Mouse (Mus musculus) heart, embryonic 11.5 days (tissue): ENCODE measurements at regions not wholly inside any gene's neighbourhood (a gene's known extent, or its start where the extent isn't known, plus 50 kb on each side); places are given as distances from the start of the nearest gene placed in this dataset.
A peak's percentile ranks its signal among the peaks of the same experiment; 100 is the strongest.

Experiments
- ATAC-seq: fragments of 200-750 bp; cut with Nextera tagmentation; replicated peaks from 2 replicates; pipeline ENCODE4 v1.8.0; 2017; ENCODE audit warnings: moderate library complexity; ENCODE audit not compliant: insufficient number of reproducible peaks, low FRiP score, low TSS enrichment
- H3K27ac ChIP-seq: fragments of 300-500 bp; sonication (generic); 2 replicates; pipeline ENCODE4 v1.5.1; 2014; ENCODE audit warnings: mild to moderate bottlenecking, low read depth, low read length
- H3K27me3 ChIP-seq: fragments of 300-500 bp; sonication (generic); 2 replicates; pipeline ENCODE4 v1.6.1; 2014; ENCODE audit warnings: mild to moderate bottlenecking, low read length, mixed read lengths; ENCODE audit not compliant: control insufficient read depth, insufficient read depth
- H3K36me3 ChIP-seq: fragments of 300-500 bp; sonication (generic); 2 replicates; pipeline ENCODE4 v1.6.1; 2014; ENCODE audit warnings: mild to moderate bottlenecking, low read length, moderate library complexity, mixed read lengths; ENCODE audit not compliant: control insufficient read depth, insufficient read depth
- H3K4me1 ChIP-seq: fragments of 300-500 bp; sonication (generic); 2 replicates; pipeline ENCODE4 v1.6.1; 2014; ENCODE audit warnings: low read length; ENCODE audit not compliant: control insufficient read depth, insufficient read depth
- H3K4me2 ChIP-seq: fragments of 300-500 bp; sonication (generic); 2 replicates; pipeline ENCODE4 v1.6.1; 2014; ENCODE audit warnings: mild to moderate bottlenecking, moderate library complexity
- H3K4me3 ChIP-seq: fragments of 300-500 bp; sonication (generic); 2 replicates; pipeline ENCODE4 v1.5.1; 2014; ENCODE audit warnings: low read depth, low read length
- H3K9ac ChIP-seq: fragments of 300-500 bp; sonication (generic); 2 replicates; pipeline ENCODE4 v1.6.1; 2014; ENCODE audit warnings: mild to moderate bottlenecking, low read depth, low read length, moderate library complexity
- H3K9me3 ChIP-seq: fragments of 300-500 bp; sonication (generic); replicated peaks from 2 replicates; pipeline ENCODE4 v1.6.1; 2016; ENCODE audit warnings: low read length; ENCODE audit not compliant: control insufficient read depth
- WGBS: fragments of 180-500 bp; shearing (Covaris S2); extraction: QIAGEN DNeasy Blood & Tissue Kit; methylation state at CpG from one replicate; pipeline ENCODE4 v1.1.7; 2014; ENCODE audit not compliant: insufficient replicate concordance; 5-methylcytosine and 5-hydroxymethylcytosine counted together

- Histone ChIP-seq H3K27me3 (no peaks in the 10 kb centered on the region), H3K9ac (no peak overlapping the region), H3K27ac (no peak overlapping the region), H3K4me1 (no peaks in the 10 kb centered on the region), H3K4me3 (no peak overlapping the region), H3K4me2 (no peak overlapping the region), H3K36me3 (no peaks in the 10 kb centered on the region), H3K9me3 (no peaks in the 10 kb centered on the region)
- 20% methylated on average over 6 of the region's 6 CpGs for WGBS
- no peak for ATAC-seq
These were observed 131.1 kb upstream of the Rapgef5 start for GRCm38 (mm10) chr12:117385072-117385666.

- Histone ChIP-seq H3K9ac (no peak overlapping the region), H3K36me3 (no peaks in the 10 kb centered on the region), H3K4me1 (no peaks in the 10 kb centered on the region), H3K4me3 (no peak overlapping the region), H3K27ac (no peak overlapping the region), H3K4me2 (no peak overlapping the region), H3K27me3 (no peaks in the 10 kb centered on the region), H3K9me3 (no peaks in the 10 kb centered on the region)
- ATAC-seq: no peak
- 90% methylated on average over 1 of the region's 1 CpGs for WGBS
These were observed 130.6 kb upstream of the Rapgef5 start for GRCm38 (mm10) chr12:117385697-117386096.

- 71% methylated on average over 9 of the region's 9 CpGs for WGBS
- Histone ChIP-seq H3K9ac (no peak overlapping the region), H3K4me1 (no peaks in the 10 kb centered on the region), H3K27me3 (no peaks in the 10 kb centered on the region), H3K36me3 (no peaks in the 10 kb centered on the region), H3K4me2 (no peak overlapping the region), H3K27ac (no peak overlapping the region), H3K9me3 (no peaks in the 10 kb centered on the region), H3K4me3 (no peak overlapping the region)
- ATAC-seq: no peak
These were observed 129.3 kb upstream of the Rapgef5 start for GRCm38 (mm10) chr12:117386957-117387356.

GRCm38 (mm10) chr12:117389516-117390347 is 126.5 kb upstream of the Rapgef5 start:
- ATAC-seq: no peak

GRCm38 (mm10) chr12:117397512-117397911 is 118.8 kb upstream of the Rapgef5 start:
- H3K27me3 ChIP-seq: no peaks in the 10 kb centered on the region
- H3K9ac ChIP-seq: no peak overlapping the region
- H3K4me2 ChIP-seq: no peak overlapping the region
- H3K4me1 ChIP-seq: no peaks in the 10 kb centered on the region
- no peaks in the 10 kb centered on the region for H3K36me3 ChIP-seq
- H3K9me3 ChIP-seq: no peaks in the 10 kb centered on the region
- H3K4me3 ChIP-seq: no peak overlapping the region
- WGBS: 87% methylated on average over 3 of the region's 3 CpGs
- ATAC-seq: no peak
- no peak overlapping the region for H3K27ac ChIP-seq

More at GRCm38 (mm10) chr12:117389516-117390347, 126.5 kb upstream of the Rapgef5 start:
- Histone ChIP-seq H3K9ac (no peak overlapping the region), H3K4me3 (no peak overlapping the region), H3K27me3 (no peaks in the 10 kb centered on the region), H3K27ac (no peak overlapping the region), H3K36me3 (no peaks in the 10 kb centered on the region), H3K4me2 (no peak overlapping the region), H3K4me1 (no peaks in the 10 kb centered on the region), H3K9me3 (no peaks in the 10 kb centered on the region)
- 67% methylated on average over 7 of the region's 7 CpGs for WGBS

GRCm38 (mm10) chr12:117403513-117404156 is 112.6 kb upstream of the Rapgef5 start:
- Histone ChIP-seq H3K27me3 (no peaks in the 10 kb centered on the region), H3K36me3 (no peaks in the 10 kb centered on the region), H3K9me3 (no peaks in the 10 kb centered on the region), H3K4me3 (no peak overlapping the region), H3K4me2 (no peak overlapping the region), H3K27ac (no peak overlapping the region), H3K4me1 (peaks cover 2% of the 10 kb centered on the region; the same call in 1 of the 2 replicates), H3K9ac (no peak overlapping the region)
- no peak for ATAC-seq
- WGBS: 10% methylated on average over 7 of the region's 7 CpGs

- Histone ChIP-seq H3K4me1 (peaks cover 2% of the 10 kb centered on the region; the same call in 1 of the 2 replicates), H3K9ac (no peak overlapping the region), H3K36me3 (no peaks in the 10 kb centered on the region), H3K27me3 (no peaks in the 10 kb centered on the region), H3K27ac (no peak overlapping the region), H3K9me3 (no peaks in the 10 kb centered on the region), H3K4me2 (no peak overlapping the region), H3K4me3 (no peak overlapping the region)
- 0 out of 2 replicates have a peak, but pooled peaks have one; percentile 24 for ATAC-seq
- 51% methylated on average over 5 of the region's 5 CpGs for WGBS
These were observed 112.0 kb upstream of the Rapgef5 start for GRCm38 (mm10) chr12:117404157-117404752.

GRCm38 (mm10) chr12:117406832-117407231 is 109.4 kb upstream of the Rapgef5 start:
- 73% methylated on average over 9 of the region's 9 CpGs for WGBS
- H3K4me1 ChIP-seq: peaks cover 2% of the 10 kb centered on the region; the same call in 1 of the 2 replicates
- H3K9ac ChIP-seq: no peak overlapping the region
- H3K36me3 ChIP-seq: no peaks in the 10 kb centered on the region
- H3K27me3 ChIP-seq: no peaks in the 10 kb centered on the region
- ATAC-seq: no peak
- no peak overlapping the region for H3K4me2 ChIP-seq
- no peak overlapping the region for H3K27ac ChIP-seq
- no peak overlapping the region for H3K4me3 ChIP-seq
- no peaks in the 10 kb centered on the region for H3K9me3 ChIP-seq
